Mouse (Mus musculus) lung, embryonic 16.5 days (tissue): Measurements from ENCODE around the gene St3gal5. TPM values are rescaled to one million over a fixed set of nuclear protein-coding genes. Genes with fewer than 3 reads are reported as not detected.

Experiments used
- ATAC-seq: fragments of 200-750 bp; cut with Nextera tagmentation; 2 replicates; pipeline ENCODE4 v1.8.0; 2017; ENCODE audit warnings: low read depth, mild to moderate bottlenecking, moderate library complexity
- H3K27ac ChIP-seq: fragments of 300-500 bp; sonication (generic); 2 replicates; pipeline ENCODE4 v1.5.1; 2014; ENCODE audit warnings: mild to moderate bottlenecking, control low read depth, low read length
- H3K27me3 ChIP-seq: fragments of 300-500 bp; sonication (generic); 2 replicates; pipeline ENCODE4 v1.6.1; 2014; ENCODE audit warnings: low read depth, low read length, mixed read lengths; ENCODE audit not compliant: control insufficient read depth, insufficient read depth
- H3K36me3 ChIP-seq: fragments of 300-500 bp; sonication (generic); 2 replicates; pipeline ENCODE4 v1.6.1; 2014; ENCODE audit warnings: low read length; ENCODE audit not compliant: control insufficient read depth, insufficient read depth
- H3K4me1 ChIP-seq: fragments of 300-500 bp; sonication (generic); replicated peaks from 2 replicates; pipeline ENCODE4 v1.6.1; 2014; ENCODE audit warnings: low read length, mixed read lengths; ENCODE audit not compliant: control insufficient read depth, insufficient read depth
- H3K4me2 ChIP-seq: fragments of 300-500 bp; sonication (generic); 2 replicates; pipeline ENCODE4 v1.6.1; 2014; ENCODE audit warnings: low read depth, low read length, control low read depth
- H3K4me3 ChIP-seq: fragments of 300-500 bp; sonication (generic); 2 replicates; pipeline ENCODE4 v1.5.1; 2014; ENCODE audit warnings: mild to moderate bottlenecking, low read length, control low read depth
- H3K9ac ChIP-seq: fragments of 300-500 bp; sonication (generic); 2 replicates; pipeline ENCODE4 v1.6.1; 2014; ENCODE audit warnings: low read length, control low read depth
- H3K9me3 ChIP-seq: fragments of 300-500 bp; sonication (generic); 2 replicates; pipeline ENCODE4 v1.6.1; 2016; ENCODE audit warnings: low read length; ENCODE audit not compliant: control insufficient read depth
- WGBS: fragments of 180-500 bp; shearing (Covaris S2); extraction: QIAGEN DNeasy Blood & Tissue Kit; methylation state at CpG from one replicate; pipeline ENCODE4 v1.1.7; 2014; 5-methylcytosine and 5-hydroxymethylcytosine counted together
- polyA plus RNA-seq: library from polyadenylated mRNA; unstranded; fragments of >200 nt; fragmentation: Nextera tagmentation; extraction: Ambion mirVana; gene quantifications from 2 replicates; pipeline ENCODE4 v1.2.1, GENCODE M21; 2015

The St3gal5 gene
- polyA plus RNA-seq, 1 experiment from 2014 or later = 40.5 TPM

DNA sequence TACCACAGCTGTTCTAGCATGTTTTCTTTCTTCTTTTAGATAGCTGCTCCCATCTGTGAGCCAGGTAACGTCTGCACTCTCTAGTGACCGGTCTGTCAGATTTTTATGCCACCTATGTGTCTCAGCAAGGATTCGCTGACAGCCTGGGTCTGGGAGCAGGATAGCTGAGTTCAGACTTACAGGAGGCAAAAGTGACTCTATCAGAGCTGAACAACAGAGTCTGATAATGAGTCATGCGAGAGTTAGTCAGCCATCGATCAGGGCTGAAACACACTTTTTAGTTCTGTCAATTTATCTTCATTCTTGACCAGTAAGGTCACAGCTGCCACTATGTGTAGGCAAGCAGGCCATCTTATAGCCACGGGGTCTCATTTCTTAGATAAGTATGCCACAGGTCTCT lies 33.7 kb upstream of the St3gal5 start:
- 67% methylated on average over 6 of the region's 6 CpGs for WGBS
- Histone ChIP-seq H3K27me3 (no peaks in the 10 kb centered on the region), H3K4me3 (no peak overlapping the region), H3K4me1 (0 out of 2 replicates have a peak, but pooled peaks cover 3% of the 10 kb centered on the region), H3K9me3 (no peaks in the 10 kb centered on the region), H3K36me3 (no peaks in the 10 kb centered on the region), H3K27ac (no peak overlapping the region), H3K4me2 (no peak overlapping the region), H3K9ac (no peak overlapping the region)
- ATAC-seq = no peak

GRCm38 (mm10) chr6:72065988-72066387 lies 31.4 kb upstream of the St3gal5 start:
- 0 out of 2 replicates have a peak overlapping the region, but pooled peaks have one; percentile 10 for H3K4me2 ChIP-seq
- WGBS = 23% methylated on average over 9 of the region's 10 CpGs
- no peak overlapping the region for H3K4me3 ChIP-seq
- H3K27me3 ChIP-seq = no peaks in the 10 kb centered on the region
- no peaks in the 10 kb centered on the region for H3K36me3 ChIP-seq
- 0 out of 2 replicates have a peak, but pooled peaks cover 3% of the 10 kb centered on the region for H3K4me1 ChIP-seq
- no peaks in the 10 kb centered on the region for H3K9me3 ChIP-seq
- peak; percentile 70 for ATAC-seq
- H3K27ac ChIP-seq = no peak overlapping the region
- no peak overlapping the region for H3K9ac ChIP-seq

GRCm38 (mm10) chr6:72068436-72068835 lies 29.0 kb upstream of the St3gal5 start:
- Histone ChIP-seq H3K27me3 (no peaks in the 10 kb centered on the region), H3K27ac (no peak overlapping the region), H3K4me3 (no peak overlapping the region), H3K9me3 (no peaks in the 10 kb centered on the region), H3K4me1 (0 out of 2 replicates have a peak, but pooled peaks cover 3% of the 10 kb centered on the region), H3K4me2 (no peak overlapping the region), H3K9ac (no peak overlapping the region), H3K36me3 (no peaks in the 10 kb centered on the region)
- WGBS = 76% methylated on average over 4 of the region's 4 CpGs
- no peak for ATAC-seq

DNA sequence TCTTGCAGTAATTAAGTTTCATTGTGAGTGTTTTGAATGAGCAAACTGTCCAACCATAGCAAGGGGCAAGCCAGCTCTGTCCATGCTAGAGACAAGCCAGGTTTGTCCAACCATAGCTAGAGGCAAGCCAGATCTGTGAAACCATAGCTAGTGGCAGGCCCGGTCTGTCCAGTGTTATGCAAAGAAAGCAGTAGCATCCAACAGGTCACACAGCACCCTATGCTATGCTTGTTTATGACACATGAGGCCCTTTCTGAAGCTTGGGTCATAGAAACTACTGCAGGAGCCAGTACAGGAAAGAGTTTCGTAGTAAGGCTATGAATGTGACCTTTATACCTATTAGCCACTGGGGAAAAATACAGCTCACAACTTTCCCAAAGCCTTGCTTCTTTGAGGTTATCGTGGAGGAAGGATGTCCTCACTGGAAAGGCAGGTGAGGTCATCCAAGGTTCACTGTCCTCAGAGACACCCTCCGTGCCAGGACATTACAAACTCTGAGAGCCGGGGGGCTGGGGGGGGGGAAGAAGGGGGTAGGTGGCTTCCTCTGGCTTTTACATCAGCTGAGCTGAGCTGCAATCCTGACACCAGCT lies 26.0 kb upstream of the St3gal5 start:
- Histone ChIP-seq H3K27ac (no peak overlapping the region), H3K9ac (no peak overlapping the region), H3K27me3 (no peaks in the 10 kb centered on the region), H3K36me3 (no peaks in the 10 kb centered on the region), H3K4me1 (no peaks in the 10 kb centered on the region), H3K4me3 (no peak overlapping the region), H3K9me3 (no peaks in the 10 kb centered on the region), H3K4me2 (no peak overlapping the region)
- no peak for ATAC-seq
- WGBS = 56% methylated on average over 5 of the region's 5 CpGs

- H3K27ac ChIP-seq = no peak overlapping the region
- H3K4me3 ChIP-seq = no peak overlapping the region
- no peak overlapping the region for H3K9ac ChIP-seq
- no peak for ATAC-seq
- no peaks in the 10 kb centered on the region for H3K36me3 ChIP-seq
- no peak overlapping the region for H3K4me2 ChIP-seq
- H3K4me1 ChIP-seq = no peaks in the 10 kb centered on the region
- no peaks in the 10 kb centered on the region for H3K9me3 ChIP-seq
- WGBS = 79% methylated on average over 4 of the region's 4 CpGs
- H3K27me3 ChIP-seq = no peaks in the 10 kb centered on the region
Measured at GRCm38 (mm10) chr6:72073781-72074180, 23.6 kb upstream of the St3gal5 start.

DNA sequence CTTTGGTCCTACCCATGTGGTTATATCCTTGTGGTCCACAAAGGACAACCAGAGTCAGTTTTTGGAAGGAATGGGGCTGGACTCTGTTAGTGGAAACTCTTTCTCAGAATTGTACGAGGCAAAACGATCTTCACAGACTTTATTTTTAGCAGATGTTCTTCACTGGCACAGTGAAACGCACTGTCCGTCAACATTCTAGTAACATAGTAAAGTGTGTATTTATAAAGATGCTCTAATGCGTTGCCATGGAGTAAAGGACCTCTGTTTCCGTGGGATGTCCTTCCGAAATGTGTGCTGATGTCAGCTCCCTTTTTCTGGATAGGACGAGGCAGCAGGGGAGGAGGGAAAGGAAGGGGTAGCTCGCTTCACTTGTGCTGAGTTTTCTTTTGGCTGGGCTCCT lies 20.9 kb upstream of the St3gal5 start:
- no peak for ATAC-seq
- H3K27me3 ChIP-seq = no peaks in the 10 kb centered on the region
- no peaks in the 10 kb centered on the region for H3K4me1 ChIP-seq
- no peak overlapping the region for H3K4me3 ChIP-seq
- 62% methylated on average over 9 of the region's 9 CpGs for WGBS
- no peak overlapping the region for H3K27ac ChIP-seq
- no peaks in the 10 kb centered on the region for H3K36me3 ChIP-seq
- no peaks in the 10 kb centered on the region for H3K9me3 ChIP-seq
- no peak overlapping the region for H3K9ac ChIP-seq
- no peak overlapping the region for H3K4me2 ChIP-seq

DNA sequence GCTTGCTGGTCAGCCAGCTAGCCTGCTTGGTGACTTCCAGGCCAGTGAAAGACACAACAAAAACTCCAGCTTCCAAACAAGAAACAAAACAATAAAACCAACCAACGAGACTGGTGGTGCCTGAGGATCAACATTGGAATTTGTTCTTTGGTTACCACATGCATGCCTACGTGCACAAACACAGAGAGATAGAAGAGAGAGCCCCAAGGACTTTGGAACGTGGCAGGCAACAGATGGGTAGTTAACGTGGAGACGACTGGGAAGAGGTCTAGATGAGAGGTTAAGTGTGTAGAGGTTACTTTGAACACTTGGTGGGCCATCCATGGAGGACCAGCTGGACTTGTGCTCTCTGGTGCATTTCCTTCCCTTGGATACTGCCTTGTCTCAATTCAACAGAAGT lies 19.2 kb upstream of the St3gal5 start:
- no peak overlapping the region for H3K4me2 ChIP-seq
- H3K27me3 ChIP-seq = no peaks in the 10 kb centered on the region
- H3K27ac ChIP-seq = no peak overlapping the region
- no peak for ATAC-seq
- no peaks in the 10 kb centered on the region for H3K4me1 ChIP-seq
- H3K36me3 ChIP-seq = no peaks in the 10 kb centered on the region
- H3K4me3 ChIP-seq = no peak overlapping the region
- no peaks in the 10 kb centered on the region for H3K9me3 ChIP-seq
- H3K9ac ChIP-seq = no peak overlapping the region
- 74% methylated on average over 5 of the region's 5 CpGs for WGBS

GRCm38 (mm10) chr6:72081318-72082024 lies 15.9 kb upstream of the St3gal5 start:
- no peak for ATAC-seq
- WGBS = 85% methylated on average over 13 of the region's 13 CpGs
- H3K4me2 ChIP-seq = no peak overlapping the region
- H3K36me3 ChIP-seq = no peaks in the 10 kb centered on the region
- no peak overlapping the region for H3K27ac ChIP-seq
- H3K9ac ChIP-seq = no peak overlapping the region
- no peaks in the 10 kb centered on the region for H3K27me3 ChIP-seq
- H3K9me3 ChIP-seq = no peaks in the 10 kb centered on the region
- no peaks in the 10 kb centered on the region for H3K4me1 ChIP-seq
- H3K4me3 ChIP-seq = no peak overlapping the region

DNA sequence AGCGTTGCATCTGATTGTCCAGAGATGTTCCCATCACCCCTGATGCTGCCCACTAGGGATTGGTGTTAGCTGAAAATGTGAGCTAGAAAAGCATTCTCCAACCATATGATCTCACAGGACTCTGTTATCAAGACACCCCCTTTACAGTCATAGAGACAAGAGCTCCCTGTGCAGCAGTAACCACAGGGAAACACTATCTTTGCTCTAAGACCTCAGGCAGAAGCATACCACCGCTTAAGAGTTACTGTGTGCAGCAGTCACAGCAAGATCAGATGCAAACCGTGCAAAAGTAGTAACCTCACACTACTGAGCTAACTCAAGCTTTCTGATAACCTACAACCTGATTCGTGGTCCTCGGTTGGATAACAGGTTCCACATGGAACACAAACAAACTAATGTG lies 10.0 kb upstream of the St3gal5 start:
- 47% methylated on average over 5 of the region's 5 CpGs for WGBS
- H3K4me1 ChIP-seq = no peaks in the 10 kb centered on the region
- H3K9me3 ChIP-seq = no peaks in the 10 kb centered on the region
- ATAC-seq = no peak
- no peak overlapping the region for H3K4me3 ChIP-seq
- no peaks in the 10 kb centered on the region for H3K36me3 ChIP-seq
- no peaks in the 10 kb centered on the region for H3K27me3 ChIP-seq
- H3K4me2 ChIP-seq = no peak overlapping the region
- H3K27ac ChIP-seq = no peak overlapping the region
- no peak overlapping the region for H3K9ac ChIP-seq
